In the genomic region with DNA sequence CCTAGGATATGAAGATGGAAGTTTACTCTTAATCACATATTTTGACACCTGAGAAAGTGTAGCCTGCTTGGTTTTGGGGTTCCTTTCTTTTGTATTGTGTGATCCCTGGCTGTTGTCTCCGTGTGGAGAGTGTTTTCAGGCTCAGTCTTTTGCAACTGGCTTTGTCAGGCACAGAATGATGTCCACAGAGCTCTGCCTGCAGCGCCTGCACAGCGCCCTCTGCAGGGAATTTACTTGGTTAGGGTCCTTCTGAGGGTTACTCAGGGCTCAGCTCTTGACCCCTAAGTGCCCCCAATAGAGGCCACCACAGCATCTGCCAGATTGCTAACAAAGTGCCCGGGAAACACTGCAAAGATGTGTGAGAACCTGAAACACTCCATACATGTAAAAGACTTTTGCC, we compare ENCODE assay signal across 25 mouse cellular contexts. TPM values are rescaled to one million over a fixed set of nuclear protein-coding genes. Genes with fewer than 3 reads are reported as not detected.
DNase-seq lines count a peak whose midpoint lies in the region; ATAC-seq and TF ChIP-seq lines count a peak whose summit lies in the region.
"Had no signal": no experiment of that assay in that cellular context is flagged by ENCODE, and none has a peak within 500 bp of the region (broad histone marks: within the 10 kb centered on the region; RNA-seq: fewer than 3 reads in every experiment).

No protein-coding gene starts in this region.

- no peak for TF ChIP-seq CTCF in gastrocnemius, adult 2 months (IDR thresholded peaks at IDR 0.05)
- peak; percentile 18; the same call in 1 of the 2 replicates for TF ChIP-seq CTCF in liver, postnatal 0 days (IDR thresholded peaks at IDR 0.05; ENCODE audit: low read depth)
- TF ChIP-seq CTCF in ES-Bruce4 (IDR thresholded peaks at IDR 0.05; ENCODE audit: low read depth, low read length), result peak; percentile 37
- peak; percentile 31; the same call in 1 of the 2 replicates for TF ChIP-seq CTCF in bone marrow macrophage, adult 2 months (IDR thresholded peaks at IDR 0.05; ENCODE audit: low read depth, low read length)

- no peak overlapping the region for H3K4me2 ChIP-seq in liver, postnatal 0 days (ENCODE audit: low read depth, low read length)
- H3K4me2 ChIP-seq in heart, embryonic 11.5 days, result no peak overlapping the region
- H3K4me2 ChIP-seq: embryonic facial prominence, embryonic 12.5 days; kidney, embryonic 15.5 days; midbrain, embryonic 13.5 days had no signal

- intact Hi-C loops in gastrocnemius, adult 2 months (cut with DNase I), result no loop called here
- intact Hi-C loops in gastrocnemius, postnatal 36 days (cut with DNase I), result no loop called here

- H3K27me3 ChIP-seq in liver, postnatal 0 days (ENCODE audit: insufficient read depth, low read length), result no peaks in the 10 kb centered on the region
- H3K27me3 ChIP-seq in ES-Bruce4 (ENCODE audit: control insufficient read depth, insufficient read depth, low read length, poor library complexity, severe bottlenecking), result no peaks in the 10 kb centered on the region
- no peaks in the 10 kb centered on the region for H3K27me3 ChIP-seq in heart, embryonic 11.5 days (ENCODE audit: control insufficient read depth, insufficient read depth, low read length)
- H3K27me3 ChIP-seq: embryonic facial prominence, embryonic 12.5 days; kidney, embryonic 15.5 days; midbrain, embryonic 13.5 days had no signal

- no peak for TF ChIP-seq EP300 in liver, postnatal 0 days (IDR thresholded peaks at IDR 0.05; ENCODE audit: low read depth)
- TF ChIP-seq EP300 in ES-Bruce4 (IDR thresholded peaks at IDR 0.05; ENCODE audit: insufficient read depth, low read depth, low read length), result no peak

- no peak overlapping the region for H3K9ac ChIP-seq in liver, postnatal 0 days (replicated peaks)
- H3K9ac ChIP-seq in ES-Bruce4 (ENCODE audit: low read depth, poor library complexity, severe bottlenecking), result no peak overlapping the region
- no peak overlapping the region for H3K9ac ChIP-seq in heart, embryonic 11.5 days (ENCODE audit: low read depth, low read length)
- H3K9ac ChIP-seq: embryonic facial prominence, embryonic 12.5 days; forebrain, postnatal 0 days; kidney, embryonic 15.5 days; midbrain, embryonic 13.5 days had no signal

- no peaks in the 10 kb centered on the region for H3K9me3 ChIP-seq in liver, postnatal 0 days (ENCODE audit: low read length)
- peaks cover 7% of the 10 kb centered on the region; the same call in 1 of the 2 replicates for H3K9me3 ChIP-seq in ES-Bruce4 (replicated peaks; ENCODE audit: control insufficient read depth, insufficient read depth, low read length, poor library complexity, severe bottlenecking)
- H3K9me3 ChIP-seq in heart, embryonic 11.5 days (replicated peaks; ENCODE audit: control insufficient read depth, low read length), result no peaks in the 10 kb centered on the region
- H3K9me3 ChIP-seq: embryonic facial prominence, embryonic 12.5 days; G1E; kidney, embryonic 15.5 days; midbrain, embryonic 13.5 days had no signal

- ATAC-seq in liver, postnatal 0 days, result no peak
- no peak for ATAC-seq in heart, embryonic 11.5 days (replicated peaks; ENCODE audit: insufficient number of reproducible peaks, low FRiP score, low TSS enrichment)
- ATAC-seq: forebrain, postnatal 0 days; hindbrain, postnatal 0 days; midbrain, embryonic 13.5 days had no signal

- no peak overlapping the region for H3K4me3 ChIP-seq in gastrocnemius, adult 2 months
- H3K4me3 ChIP-seq in liver, postnatal 0 days (ENCODE audit: low read depth, low read length), result no peak overlapping the region
- no peak overlapping the region for H3K4me3 ChIP-seq in ES-Bruce4 (ENCODE audit: low read depth, low read length)
- H3K4me3 ChIP-seq in bone marrow macrophage, adult 2 months (ENCODE audit: insufficient read depth, low read length), result no peak overlapping the region
- no peak overlapping the region for H3K4me3 ChIP-seq in heart, embryonic 11.5 days (ENCODE audit: low read depth, low read length)
- H3K4me3 ChIP-seq: embryonic facial prominence, embryonic 12.5 days; hindbrain, embryonic 10.5 days; kidney, embryonic 15.5 days; midbrain, embryonic 13.5 days had no signal

- no peaks in the 10 kb centered on the region for H3K4me1 ChIP-seq in liver, postnatal 0 days (ENCODE audit: insufficient read depth)
- H3K4me1 ChIP-seq in ES-Bruce4 (ENCODE audit: control insufficient read depth, insufficient read depth, low read length), result peaks cover 1% of the 10 kb centered on the region
- H3K4me1 ChIP-seq in bone marrow macrophage, adult 2 months (ENCODE audit: control insufficient read depth, insufficient read depth, low read length), result no peaks in the 10 kb centered on the region
- H3K4me1 ChIP-seq in heart, embryonic 11.5 days (ENCODE audit: control insufficient read depth, insufficient read depth, low read length), result no peaks in the 10 kb centered on the region
- H3K4me1 ChIP-seq: midbrain, embryonic 13.5 days had no signal

- TF ChIP-seq POLR2A in ES-Bruce4 (IDR thresholded peaks at IDR 0.05; ENCODE audit: insufficient read depth, low read length), result no peak
- TF ChIP-seq POLR2A in bone marrow macrophage, adult 2 months (IDR thresholded peaks at IDR 0.05; ENCODE audit: borderline replicate concordance, low read depth, low read length), result no peak

- H3K36me3 ChIP-seq in liver, postnatal 0 days (replicated peaks; ENCODE audit: insufficient read depth, low read length), result no peaks in the 10 kb centered on the region
- no peaks in the 10 kb centered on the region for H3K36me3 ChIP-seq in ES-Bruce4 (ENCODE audit: control insufficient read depth, insufficient read depth, low read length, poor library complexity, severe bottlenecking)
- no peaks in the 10 kb centered on the region for H3K36me3 ChIP-seq in heart, embryonic 11.5 days (ENCODE audit: control insufficient read depth, insufficient read depth, low read length)
- H3K36me3 ChIP-seq: embryonic facial prominence, embryonic 12.5 days; G1E; hindbrain, embryonic 10.5 days; kidney, embryonic 15.5 days; midbrain, embryonic 13.5 days had no signal

- no peak overlapping the region for H3K27ac ChIP-seq in gastrocnemius, adult 2 months
- H3K27ac ChIP-seq in liver, postnatal 0 days (ENCODE audit: low read depth), result no peak overlapping the region
- no peak overlapping the region for H3K27ac ChIP-seq in ES-Bruce4 (ENCODE audit: insufficient read depth, low read length)
- no peak overlapping the region for H3K27ac ChIP-seq in bone marrow macrophage, adult 2 months (ENCODE audit: insufficient read depth, low read depth, low read length)
- H3K27ac ChIP-seq in heart, embryonic 11.5 days (ENCODE audit: low read depth, low read length), result no peak overlapping the region
- H3K27ac ChIP-seq: embryonic facial prominence, embryonic 12.5 days; hindbrain, embryonic 10.5 days; hindbrain, postnatal 0 days; kidney, embryonic 15.5 days; midbrain, embryonic 13.5 days had no signal

- WGBS in liver, postnatal 0 days (ENCODE audit: insufficient replicate concordance), result 58% methylated on average over 4 of the region's 4 CpGs
- 49% methylated on average over 4 of the region's 4 CpGs for WGBS in heart, embryonic 11.5 days (ENCODE audit: insufficient replicate concordance)

- DNase-seq in gastrocnemius, adult 2 months, result peak; percentile 9
- no peak for DNase-seq in gastrocnemius, postnatal 36 days
- no peak for DNase-seq in liver, postnatal 0 days
- DNase-seq in liver, result no peak
- no peak for DNase-seq in embryo, embryonic 10 days (ENCODE audit: low spot score)
- DNase-seq: adrenal gland, postnatal 10 days; cerebellum, postnatal 10 days; forebrain, postnatal 0 days; gastrocnemius, postnatal 25 days; kidney, adult 11 months; layer of hippocampus, adult 9-11 months; lung, adult 2 months; lung, postnatal 14 days; thymus, adult 2 months; thymus, postnatal 4 days had no signal

RNA-seq across cellular contexts. Expression of a gene that starts 18.9 kb away (rescaled TPM):
- total RNA-seq in gastrocnemius, adult 2 months (2021), result 1 to 10 TPM; 5.8 to 6.4 TPM
- total RNA-seq in gastrocnemius, postnatal 36 days (2021), result 1 to 10 TPM; 5.6 to 7.7 TPM
- 4.3 and 7.0 TPM in 2 replicates for polyA plus RNA-seq in liver, postnatal 0 days (2015; fragmentation: Nextera tagmentation; extraction: Ambion mirVana)
- polyA plus RNA-seq in ES-Bruce4 (2011; ENCODE audit: insufficient read depth, insufficient read length, low read depth, missing spikeins), result 9.5 and 10.1 TPM in 2 replicates
- 10.1 and 12.3 TPM in 2 replicates for polyA plus RNA-seq in bone marrow macrophage, adult 2 months (2012; ENCODE audit: insufficient read depth, insufficient read length, missing spikeins)
- 2.1 and 2.4 TPM in 2 replicates for polyA plus RNA-seq in heart, embryonic 11.5 days (2014; fragmentation: Nextera tagmentation; extraction: Ambion mirVana)

RNA-seq across cellular contexts. Expression of a gene that starts 51.7 kb away (rescaled TPM):
- total RNA-seq in gastrocnemius, adult 2 months (2021), result under 1 TPM in 1 of 2 experiments, not detected in 1; 0.08 TPM
- total RNA-seq in gastrocnemius, postnatal 36 days (2021), result under 1 TPM in 1 of 2 experiments, not detected in 1; 0.08 TPM
- 0.09 and 0.12 TPM in 2 replicates for polyA plus RNA-seq in liver, postnatal 0 days (2015; fragmentation: Nextera tagmentation; extraction: Ambion mirVana)
- not detected in 2 replicates for polyA plus RNA-seq in ES-Bruce4 (2011; ENCODE audit: insufficient read depth, insufficient read length, low read depth, missing spikeins)
- polyA plus RNA-seq in bone marrow macrophage, adult 2 months (2012; ENCODE audit: insufficient read depth, insufficient read length, missing spikeins), result 0.43 TPM in 1 of 2 replicates, not detected in the other
- 1.0 and 1.3 TPM in 2 replicates for polyA plus RNA-seq in heart, embryonic 11.5 days (2014; fragmentation: Nextera tagmentation; extraction: Ambion mirVana)
- total RNA-seq: G1E; megakaryocyte progenitor cell, adult 5-6 weeks had no signal
- polyA plus RNA-seq: G1E had no signal
